Mouse (Mus musculus) neural tube, embryonic 12.5 days (tissue): ENCODE results near the gene Cradd. TPM values are rescaled to one million over a fixed set of nuclear protein-coding genes. Genes with fewer than 3 reads are reported as not detected.

Experiments used
- ATAC-seq: fragments of 200-750 bp; cut with Nextera tagmentation; 2 replicates; pipeline ENCODE4 v1.8.0; 2017; ENCODE audit warnings: low read depth, mild to moderate bottlenecking, moderate TSS enrichment, moderate library complexity; ENCODE audit not compliant: low FRiP score
- H3K27ac ChIP-seq: fragments of 300-500 bp; sonication (generic); 2 replicates; pipeline ENCODE4 v1.5.1; 2016
- H3K27me3 ChIP-seq: fragments of 300-500 bp; sonication (generic); replicated peaks from 2 replicates; pipeline ENCODE4 v1.6.1; 2016; ENCODE audit warnings: mild to moderate bottlenecking
- H3K36me3 ChIP-seq: fragments of 300-500 bp; sonication (generic); 2 replicates; pipeline ENCODE4 v1.6.1; 2016; ENCODE audit warnings: mild to moderate bottlenecking
- H3K4me1 ChIP-seq: fragments of 300-500 bp; sonication (generic); 2 replicates; pipeline ENCODE4 v1.6.1; 2016
- H3K4me2 ChIP-seq: fragments of 300-500 bp; sonication (generic); replicated peaks from 2 replicates; pipeline ENCODE4 v1.6.1; 2016; ENCODE audit warnings: mild to moderate bottlenecking
- H3K4me3 ChIP-seq: fragments of 300-500 bp; sonication (generic); 2 replicates; pipeline ENCODE4 v1.5.1; 2016
- H3K9ac ChIP-seq: fragments of 300-500 bp; sonication (generic); 2 replicates; pipeline ENCODE4 v1.6.1; 2016; ENCODE audit warnings: mild to moderate bottlenecking
- H3K9me3 ChIP-seq: fragments of 300-500 bp; sonication (generic); 2 replicates; pipeline ENCODE4 v1.6.1; 2016; ENCODE audit warnings: mild to moderate bottlenecking
- WGBS: fragments of 180-500 bp; shearing (Covaris S2); methylation state at CpG from one replicate; pipeline ENCODE4 v1.1.7; 2016; 5-methylcytosine and 5-hydroxymethylcytosine counted together
- polyA plus RNA-seq: library from polyadenylated mRNA; unstranded; fragments of >200 nt; fragmentation: Nextera tagmentation; extraction: Ambion mirVana; gene quantifications from 2 replicates; pipeline ENCODE4 v1.2.1, GENCODE M21; 2016

Gene Cradd
- polyA plus RNA-seq, 1 experiment from 2014 or later = 14.4 TPM

DNA sequence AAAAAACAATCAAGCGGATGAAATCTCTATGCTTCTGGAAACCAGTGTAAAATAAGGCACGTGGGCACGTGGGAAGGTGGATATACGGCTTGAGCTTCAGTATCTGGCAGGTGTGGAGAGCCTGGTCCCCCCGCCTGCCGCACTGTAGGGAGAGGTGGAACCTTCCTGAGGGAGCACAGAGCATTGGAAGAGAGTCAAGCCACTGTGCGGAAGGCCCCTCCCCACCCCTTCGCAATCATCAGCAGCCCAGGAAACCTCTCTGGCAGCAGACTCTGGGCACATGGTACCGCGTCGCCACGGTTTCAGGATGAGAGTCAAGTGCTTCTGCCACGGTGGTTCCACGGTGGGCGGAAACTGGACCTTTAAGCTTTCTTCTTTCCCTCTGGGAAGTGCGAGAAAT lies 100.7 kb downstream of the Cradd start:
- Histone ChIP-seq H3K4me3 (no peak overlapping the region), H3K9ac (no peak overlapping the region), H3K9me3 (no peaks in the 10 kb centered on the region), H3K27ac (no peak overlapping the region), H3K4me2 (no peak overlapping the region), H3K4me1 (peaks cover 5% of the 10 kb centered on the region; the same call in 1 of the 2 replicates), H3K36me3 (no peaks in the 10 kb centered on the region), H3K27me3 (no peaks in the 10 kb centered on the region)
- WGBS = 79% methylated on average over 16 of the region's 16 CpGs
- ATAC-seq = no peak

DNA sequence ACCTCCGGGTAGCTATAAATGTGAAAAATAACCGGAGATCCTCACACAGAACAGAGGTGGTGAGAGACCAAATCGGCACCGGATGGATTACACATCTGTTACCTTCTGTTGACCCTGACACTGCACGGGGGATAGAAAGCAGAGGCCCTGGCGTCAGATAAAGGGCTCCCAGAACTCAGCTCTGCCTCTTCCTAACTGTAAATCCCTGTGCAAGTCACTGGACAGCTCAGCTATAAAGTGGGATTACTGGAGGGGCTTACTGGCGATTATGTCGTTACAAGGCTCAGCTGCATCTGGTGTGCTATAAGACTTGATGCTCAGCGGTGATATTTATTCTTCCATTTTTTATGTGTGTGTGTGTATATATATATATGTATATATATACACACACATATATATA lies 102.0 kb downstream of the Cradd start:
- no peaks in the 10 kb centered on the region for H3K36me3 ChIP-seq
- no peak for ATAC-seq
- no peak overlapping the region for H3K9ac ChIP-seq
- no peak overlapping the region for H3K4me3 ChIP-seq
- no peaks in the 10 kb centered on the region for H3K27me3 ChIP-seq
- no peak overlapping the region for H3K27ac ChIP-seq
- WGBS = 73% methylated on average over 9 of the region's 9 CpGs
- H3K4me1 ChIP-seq = peaks cover 5% of the 10 kb centered on the region; the same call in 1 of the 2 replicates
- H3K9me3 ChIP-seq = no peaks in the 10 kb centered on the region
- H3K4me2 ChIP-seq = no peak overlapping the region

- 63% methylated on average over 3 of the region's 3 CpGs for WGBS
- Histone ChIP-seq H3K4me2 (no peak overlapping the region), H3K4me3 (no peak overlapping the region)
Observed at GRCm38 (mm10) chr10:95220536-95220935, 103.4 kb downstream of the Cradd start.

GRCm38 (mm10) chr10:95218683-95219060 lies 105.3 kb downstream of the Cradd start:
- no peak overlapping the region for H3K27ac ChIP-seq
- H3K4me2 ChIP-seq = no peak overlapping the region
- no peak for ATAC-seq
- H3K9ac ChIP-seq = 0 out of 2 replicates have a peak overlapping the region, but pooled peaks have one; percentile 18
- peaks cover 5% of the 10 kb centered on the region; the same call in 1 of the 2 replicates for H3K4me1 ChIP-seq
- WGBS = 83% methylated on average over 9 of the region's 9 CpGs
- H3K9me3 ChIP-seq = no peaks in the 10 kb centered on the region
- no peaks in the 10 kb centered on the region for H3K36me3 ChIP-seq
- H3K4me3 ChIP-seq = no peak overlapping the region
- H3K27me3 ChIP-seq = no peaks in the 10 kb centered on the region

More at GRCm38 (mm10) chr10:95220536-95220935, 103.4 kb downstream of the Cradd start:
- no peaks in the 10 kb centered on the region for H3K36me3 ChIP-seq
- H3K9me3 ChIP-seq = no peaks in the 10 kb centered on the region
- ATAC-seq = no peak
- peaks cover 5% of the 10 kb centered on the region; the same call in 1 of the 2 replicates for H3K4me1 ChIP-seq
- no peak overlapping the region for H3K27ac ChIP-seq
- no peak overlapping the region for H3K9ac ChIP-seq
- H3K27me3 ChIP-seq = no peaks in the 10 kb centered on the region

GRCm38 (mm10) chr10:95217956-95218682 lies 105.8 kb downstream of the Cradd start:
- no peaks in the 10 kb centered on the region for H3K36me3 ChIP-seq
- no peak overlapping the region for H3K4me2 ChIP-seq
- H3K4me3 ChIP-seq = no peak overlapping the region
- H3K4me1 ChIP-seq = peaks cover under 1% of the 10 kb centered on the region; the same call in 1 of the 2 replicates
- no peak overlapping the region for H3K27ac ChIP-seq
- ATAC-seq = no peak
- H3K27me3 ChIP-seq = no peaks in the 10 kb centered on the region
- H3K9ac ChIP-seq = no peak overlapping the region
- whole genome bisulfite sequencing = 62% methylated on average over 18 of the region's 18 CpGs
- H3K9me3 ChIP-seq = no peaks in the 10 kb centered on the region

GRCm38 (mm10) chr10:95215324-95215723 lies 108.6 kb downstream of the Cradd start:
- ATAC-seq = no peak
- WGBS = 94% methylated on average over 15 of the region's 15 CpGs

GRCm38 (mm10) chr10:95213820-95214219 lies 110.1 kb downstream of the Cradd start:
- no peak overlapping the region for H3K27ac ChIP-seq
- no peak overlapping the region for H3K4me3 ChIP-seq
- H3K36me3 ChIP-seq = no peaks in the 10 kb centered on the region
- no peaks in the 10 kb centered on the region for H3K9me3 ChIP-seq
- no peak overlapping the region for H3K4me2 ChIP-seq
- ATAC-seq = no peak
- no peaks in the 10 kb centered on the region for H3K27me3 ChIP-seq
- H3K9ac ChIP-seq = no peak overlapping the region
- WGBS = 85% methylated on average over 9 of the region's 9 CpGs
- H3K4me1 ChIP-seq = no peaks in the 10 kb centered on the region

More at GRCm38 (mm10) chr10:95215324-95215723, 108.6 kb downstream of the Cradd start:
- Histone ChIP-seq H3K27ac (no peak overlapping the region), H3K4me2 (no peak overlapping the region), H3K27me3 (no peaks in the 10 kb centered on the region), H3K4me3 (no peak overlapping the region), H3K36me3 (no peaks in the 10 kb centered on the region), H3K9ac (no peak overlapping the region), H3K4me1 (no peaks in the 10 kb centered on the region), H3K9me3 (no peaks in the 10 kb centered on the region)

GRCm38 (mm10) chr10:95213311-95213710 lies 110.6 kb downstream of the Cradd start:
- ATAC-seq = no peak
- 92% methylated on average over 8 of the region's 8 CpGs for WGBS

GRCm38 (mm10) chr10:95211660-95212059 lies 112.3 kb downstream of the Cradd start:
- Histone ChIP-seq H3K27me3 (no peaks in the 10 kb centered on the region), H3K9ac (no peak overlapping the region), H3K4me3 (no peak overlapping the region), H3K27ac (no peak overlapping the region), H3K9me3 (no peaks in the 10 kb centered on the region), H3K36me3 (no peaks in the 10 kb centered on the region), H3K4me1 (no peaks in the 10 kb centered on the region), H3K4me2 (no peak overlapping the region)
- WGBS = 93% methylated on average over 8 of the region's 8 CpGs
- no peak for ATAC-seq

More at GRCm38 (mm10) chr10:95213311-95213710, 110.6 kb downstream of the Cradd start:
- H3K4me1 ChIP-seq = no peaks in the 10 kb centered on the region
- no peak overlapping the region for H3K4me2 ChIP-seq
- H3K4me3 ChIP-seq = no peak overlapping the region
- no peak overlapping the region for H3K9ac ChIP-seq
- no peaks in the 10 kb centered on the region for H3K9me3 ChIP-seq
- H3K27me3 ChIP-seq = no peaks in the 10 kb centered on the region
- no peak overlapping the region for H3K27ac ChIP-seq
- no peaks in the 10 kb centered on the region for H3K36me3 ChIP-seq

DNA sequence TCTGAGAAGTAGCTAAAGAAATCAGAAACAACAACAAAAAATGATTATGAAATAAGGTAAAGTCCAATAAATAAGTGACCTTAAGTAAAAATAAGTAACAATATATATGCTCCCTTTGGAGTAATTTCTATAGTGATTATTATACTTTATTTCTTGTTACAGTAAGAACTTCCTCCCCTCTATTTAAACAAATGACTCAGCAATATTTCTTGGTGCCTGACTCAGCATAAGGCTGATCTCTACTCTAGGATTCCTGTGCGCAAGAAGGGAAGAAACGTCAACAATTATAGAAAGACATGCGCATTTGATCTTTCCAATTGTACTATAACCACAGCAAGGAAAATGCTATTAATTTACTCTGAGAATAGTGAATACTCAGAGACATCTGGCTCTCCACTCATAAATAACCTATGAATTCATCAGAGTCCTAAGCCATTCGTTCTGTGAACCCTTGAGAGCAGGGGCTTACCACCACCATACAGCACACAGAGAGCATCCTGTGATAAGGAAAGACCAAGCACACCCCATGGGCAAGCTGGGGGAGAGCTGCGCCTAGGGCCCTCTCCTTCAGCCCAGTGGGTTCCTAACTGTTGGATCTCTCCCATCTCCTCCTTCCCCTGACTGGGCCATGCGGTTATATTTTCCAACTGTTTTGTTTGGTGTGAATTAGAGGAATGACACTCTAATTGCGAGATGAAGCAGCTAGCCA lies 113.1 kb downstream of the Cradd start:
- Histone ChIP-seq H3K27ac (no peak overlapping the region), H3K4me2 (no peak overlapping the region), H3K9me3 (no peaks in the 10 kb centered on the region), H3K4me3 (no peak overlapping the region), H3K4me1 (no peaks in the 10 kb centered on the region), H3K36me3 (no peaks in the 10 kb centered on the region), H3K27me3 (no peaks in the 10 kb centered on the region), H3K9ac (no peak overlapping the region)
- no peak for ATAC-seq
- WGBS = 77% methylated on average over 7 of the region's 7 CpGs

DNA sequence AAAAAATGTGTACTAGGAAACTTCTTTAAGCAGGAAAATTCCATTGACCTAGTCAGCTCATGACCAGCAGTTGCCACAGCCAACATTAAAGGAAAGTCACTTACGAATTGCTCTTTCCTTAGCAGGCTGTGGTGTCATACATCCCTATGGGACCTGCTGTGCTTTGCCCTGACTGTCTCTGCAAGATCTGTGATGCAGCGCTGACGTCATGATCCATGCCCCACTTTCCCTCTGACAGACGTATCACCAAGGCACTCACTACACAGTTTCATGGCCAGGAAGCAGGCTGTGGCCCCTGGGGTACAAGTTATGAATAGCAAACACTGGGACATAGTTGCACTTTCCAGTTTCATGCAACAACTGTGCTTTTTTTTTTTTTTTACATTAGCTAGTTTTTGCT lies 113.8 kb downstream of the Cradd start:
- Histone ChIP-seq H3K36me3 (no peaks in the 10 kb centered on the region), H3K27me3 (no peaks in the 10 kb centered on the region), H3K27ac (no peak overlapping the region), H3K4me2 (no peak overlapping the region), H3K9ac (no peak overlapping the region), H3K4me1 (no peaks in the 10 kb centered on the region), H3K9me3 (no peaks in the 10 kb centered on the region), H3K4me3 (no peak overlapping the region)
- no peak for ATAC-seq
- WGBS = 69% methylated on average over 4 of the region's 4 CpGs

DNA sequence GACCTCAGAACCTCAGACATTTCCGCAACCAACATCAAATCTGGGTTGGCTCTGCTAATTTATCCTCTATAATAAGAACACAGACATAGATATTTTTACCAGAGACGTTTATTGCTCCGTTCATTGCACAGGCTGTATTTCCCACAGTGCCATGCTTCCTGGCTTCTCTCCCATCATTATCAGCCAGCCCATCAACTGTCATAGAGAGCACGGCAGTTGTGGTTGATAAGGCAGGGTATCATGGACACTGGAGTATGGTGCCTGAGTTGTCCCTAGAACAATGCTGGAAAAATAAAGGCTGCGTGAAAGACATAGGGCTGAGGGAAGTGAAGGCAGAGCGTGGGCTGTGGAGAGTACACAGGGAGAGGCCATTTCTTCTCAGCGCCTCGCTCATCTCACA lies 116.5 kb downstream of the Cradd start:
- WGBS = 91% methylated on average over 8 of the region's 8 CpGs
- H3K27ac ChIP-seq = no peak overlapping the region
- H3K36me3 ChIP-seq = no peaks in the 10 kb centered on the region
- H3K4me3 ChIP-seq = no peak overlapping the region
- H3K4me2 ChIP-seq = no peak overlapping the region
- H3K9ac ChIP-seq = no peak overlapping the region
- H3K4me1 ChIP-seq = no peaks in the 10 kb centered on the region; the same call in 1 of the 2 replicates
- H3K27me3 ChIP-seq = no peaks in the 10 kb centered on the region
- ATAC-seq = no peak
- no peaks in the 10 kb centered on the region for H3K9me3 ChIP-seq
